Mouse (Mus musculus) small intestine, adult 2 months (tissue): Measurements from ENCODE around the gene Cemip2.

Source experiments
- CTCF ChIP-seq: fragments of 200-500 bp; IDR thresholded peaks from 2 replicates; pipeline ENCODE4 v1.5.1; 2012; ENCODE audit warnings: low read depth, mild to moderate bottlenecking, control low read depth, inconsistent platforms, low read length, moderate library complexity, mixed read lengths; ENCODE audit not compliant: insufficient replicate concordance, insufficient read length; ENCODE audit errors: extremely low read depth
- POLR2A ChIP-seq: fragments of 200-500 bp; IDR thresholded peaks from 2 replicates; pipeline ENCODE4 v1.6.1; 2012; ENCODE audit warnings: low read depth, mild to moderate bottlenecking, control low read depth, inconsistent platforms, low read length, moderate library complexity

DNA sequence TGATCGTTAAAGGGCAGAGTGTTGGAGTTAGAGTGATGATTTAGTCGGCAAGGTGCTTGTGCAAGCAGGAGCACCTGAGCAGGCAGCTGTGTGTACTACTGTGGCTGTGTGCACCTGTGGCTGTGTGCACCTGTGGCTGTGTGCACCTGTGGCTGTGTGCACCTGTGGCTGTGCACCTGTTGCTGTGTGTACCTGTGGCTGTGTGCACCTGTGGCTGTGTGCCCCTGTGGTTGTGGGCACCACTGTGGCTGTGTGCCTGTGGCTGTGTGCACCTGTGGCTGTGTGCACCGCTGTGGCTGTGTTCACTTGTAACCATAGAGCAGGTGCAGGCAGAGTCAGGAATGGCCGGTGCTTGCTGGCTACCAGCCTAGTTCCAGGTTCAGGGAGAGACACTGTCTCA, 38.1 kb downstream of the Cemip2 start:
- TF ChIP-seq POLR2A (no peak), CTCF (no peak)
